Mouse (Mus musculus): ENCODE data around the gene Mn1. TPM values are rescaled to one million over a fixed set of nuclear protein-coding genes. Genes with fewer than 3 reads are reported as not detected.

Gene Mn1
- polyA plus RNA-seq, 1 experiment = 4.0 TPM

- no peak overlapping the region for H3K4me3 ChIP-seq (replicated peaks; ENCODE audit: extremely low read depth, low read depth, low read length)
- 80% methylated on average over 6 of the region's 6 CpGs for WGBS
- peaks cover 3% of the 10 kb centered on the region; the same call in 1 of the 2 replicates for H3K4me1 ChIP-seq (ENCODE audit: control insufficient read depth, insufficient read depth, low read length)
- DNase-seq = no peak
- TF ChIP-seq POLR2A (IDR thresholded peaks at IDR 0.05; ENCODE audit: borderline replicate concordance, extremely low read depth, low read depth, low read length) = no peak
- no peak for TF ChIP-seq CTCF (IDR thresholded peaks at IDR 0.05; ENCODE audit: insufficient read depth, low read length)
Measured at GRCm38 (mm10) chr5:111391485-111391884, 25.7 kb upstream of the Mn1 start.

GRCm38 (mm10) chr5:111393346-111394197 lies 23.6 kb upstream of the Mn1 start:
- peaks cover 3% of the 10 kb centered on the region; the same call in 1 of the 2 replicates for H3K4me1 ChIP-seq (ENCODE audit: control insufficient read depth, insufficient read depth, low read length)
- WGBS = 21% methylated on average over 17 of the region's 17 CpGs
- no peak overlapping the region for H3K4me3 ChIP-seq (replicated peaks; ENCODE audit: extremely low read depth, low read depth, low read length)
- TF ChIP-seq CTCF (IDR thresholded peaks at IDR 0.05; ENCODE audit: insufficient read depth, low read length) = no peak
- TF ChIP-seq POLR2A (IDR thresholded peaks at IDR 0.05; ENCODE audit: borderline replicate concordance, extremely low read depth, low read depth, low read length) = no peak
- peak; percentile 64 for DNase-seq

- WGBS = 29% methylated on average over 15 of the region's 15 CpGs
- no peak for TF ChIP-seq CTCF (IDR thresholded peaks at IDR 0.05; ENCODE audit: insufficient read depth, low read length)
- TF ChIP-seq POLR2A (IDR thresholded peaks at IDR 0.05; ENCODE audit: borderline replicate concordance, extremely low read depth, low read depth, low read length) = no peak
- DNase-seq = no peak
- H3K4me1 ChIP-seq (ENCODE audit: control insufficient read depth, insufficient read depth, low read length) = peaks cover 3% of the 10 kb centered on the region; the same call in 1 of the 2 replicates
- H3K4me3 ChIP-seq (replicated peaks; ENCODE audit: extremely low read depth, low read depth, low read length) = no peak overlapping the region
Measured at GRCm38 (mm10) chr5:111394198-111395053, 22.7 kb upstream of the Mn1 start.

GRCm38 (mm10) chr5:111395771-111396170 lies 21.4 kb upstream of the Mn1 start:
- DNase-seq = no peak
- Histone ChIP-seq H3K4me3 (replicated peaks; ENCODE audit: extremely low read depth, low read depth, low read length) (no peak overlapping the region), H3K4me1 (ENCODE audit: control insufficient read depth, insufficient read depth, low read length) (peaks cover 3% of the 10 kb centered on the region; the same call in 1 of the 2 replicates)
- TF ChIP-seq CTCF (IDR thresholded peaks at IDR 0.05; ENCODE audit: insufficient read depth, low read length) (no peak), POLR2A (IDR thresholded peaks at IDR 0.05; ENCODE audit: borderline replicate concordance, extremely low read depth, low read depth, low read length) (no peak)
- 60% methylated on average over 10 of the region's 10 CpGs for WGBS

GRCm38 (mm10) chr5:111396199-111396598 lies 21.0 kb upstream of the Mn1 start:
- DNase-seq = no peak
- TF ChIP-seq CTCF (IDR thresholded peaks at IDR 0.05; ENCODE audit: insufficient read depth, low read length) = no peak
- TF ChIP-seq POLR2A (IDR thresholded peaks at IDR 0.05; ENCODE audit: borderline replicate concordance, extremely low read depth, low read depth, low read length) = no peak
- Histone ChIP-seq H3K4me3 (replicated peaks; ENCODE audit: extremely low read depth, low read depth, low read length) (no peak overlapping the region), H3K4me1 (ENCODE audit: control insufficient read depth, insufficient read depth, low read length) (peaks cover 3% of the 10 kb centered on the region; the same call in 1 of the 2 replicates)
- WGBS = 69% methylated on average over 4 of the region's 4 CpGs

GRCm38 (mm10) chr5:111398471-111398870 lies 18.7 kb upstream of the Mn1 start:
- no peak overlapping the region for H3K4me3 ChIP-seq (replicated peaks; ENCODE audit: extremely low read depth, low read depth, low read length)
- TF ChIP-seq POLR2A (IDR thresholded peaks at IDR 0.05; ENCODE audit: borderline replicate concordance, extremely low read depth, low read depth, low read length) (no peak), CTCF (IDR thresholded peaks at IDR 0.05; ENCODE audit: insufficient read depth, low read length) (no peak)
- peaks cover 6% of the 10 kb centered on the region; the same call in 1 of the 2 replicates for H3K4me1 ChIP-seq (ENCODE audit: control insufficient read depth, insufficient read depth, low read length)
- 61% methylated on average over 4 of the region's 4 CpGs for WGBS
- no peak for DNase-seq

- no peak for TF ChIP-seq POLR2A (IDR thresholded peaks at IDR 0.05; ENCODE audit: borderline replicate concordance, extremely low read depth, low read depth, low read length)
- no peak for TF ChIP-seq CTCF (IDR thresholded peaks at IDR 0.05; ENCODE audit: insufficient read depth, low read length)
- H3K4me3 ChIP-seq (replicated peaks; ENCODE audit: extremely low read depth, low read depth, low read length) = no peak overlapping the region
- DNase-seq = no peak
- WGBS = 67% methylated on average over 4 of the region's 4 CpGs
- H3K4me1 ChIP-seq (ENCODE audit: control insufficient read depth, insufficient read depth, low read length) = 0 out of 2 replicates have a peak, but pooled peaks cover 3% of the 10 kb centered on the region
Measured at GRCm38 (mm10) chr5:111399271-111399670, 17.9 kb upstream of the Mn1 start.

- Histone ChIP-seq H3K4me3 (replicated peaks; ENCODE audit: extremely low read depth, low read depth, low read length) (no peak overlapping the region), H3K4me1 (ENCODE audit: control insufficient read depth, insufficient read depth, low read length) (0 out of 2 replicates have a peak, but pooled peaks cover 3% of the 10 kb centered on the region)
- WGBS = 67% methylated on average over 19 of the region's 19 CpGs
- no peak for DNase-seq
- TF ChIP-seq CTCF (IDR thresholded peaks at IDR 0.05; ENCODE audit: insufficient read depth, low read length) (no peak), POLR2A (IDR thresholded peaks at IDR 0.05; ENCODE audit: borderline replicate concordance, extremely low read depth, low read depth, low read length) (no peak)
Measured at GRCm38 (mm10) chr5:111401879-111402650, 15.1 kb upstream of the Mn1 start.

GRCm38 (mm10) chr5:111402651-111402996 lies 14.5 kb upstream of the Mn1 start:
- Histone ChIP-seq H3K4me1 (ENCODE audit: control insufficient read depth, insufficient read depth, low read length) (0 out of 2 replicates have a peak, but pooled peaks cover 3% of the 10 kb centered on the region), H3K4me3 (replicated peaks; ENCODE audit: extremely low read depth, low read depth, low read length) (no peak overlapping the region)
- WGBS = 66% methylated on average over 6 of the region's 6 CpGs
- no peak for DNase-seq
- no peak for TF ChIP-seq POLR2A (IDR thresholded peaks at IDR 0.05; ENCODE audit: borderline replicate concordance, extremely low read depth, low read depth, low read length)
- TF ChIP-seq CTCF (IDR thresholded peaks at IDR 0.05; ENCODE audit: insufficient read depth, low read length) = no peak

Measured in lung, adult 2 months (tissue).